ENCODE assay signal across 8 mouse cellular contexts in genomic region chr2:43555062-43555888, GRCm38 (mm10). TPM values are rescaled to one million over a fixed set of nuclear protein-coding genes. Genes with fewer than 3 reads are reported as not detected.
A peak's percentile ranks its signal among the peaks of the same experiment; 100 is the strongest.
DNase-seq lines count a peak whose midpoint lies in the region.

Gene Kynu (plus strand): TSS chr2:43555329.

- peak; percentile 3 for DNase-seq in adrenal gland, adult 2 months
- no peak for DNase-seq in adrenal gland, adult 8-10 months
- DNase-seq in embryo, embryonic 10 days (ENCODE audit: low spot score): peak; percentile 44
- DNase-seq in kidney, postnatal 10 days: peak; percentile 48
- peak; percentile 61 for DNase-seq in mesoderm, embryonic 11.5 days (ENCODE audit: low read depth, low spot score)
- DNase-seq in ovary, adult 18-20 months (ENCODE audit: low spot score): no peak
- DNase-seq in cerebellum, adult 8-10 months: no peak
- DNase-seq in urinary bladder, postnatal 4 days (ENCODE audit: low spot score in 2 of 2): no peak

RNA-seq across cellular contexts. Expression of gene Kynu, which starts in this region (rescaled TPM):
- under 1 TPM; 0.20 to 0.31 TPM for total RNA-seq in adrenal gland, adult 2 months (2021)
- polyA plus RNA-seq in adrenal gland, adult 2 months (2012; rRNA removed): not detected in 2 replicates
- total RNA-seq in adrenal gland, adult 8-10 months (2022): under 1 TPM in 3 of 4 experiments, not detected in 1; 0.24 to 0.46 (median 0.34) TPM

Comparison
In these comparisons a context has a peak if more than half of its experiments do, and no peak if none do; other contexts are left out.
1. Peak in DNase-seq in adrenal gland, adult 2 months; RNA of the gene not detected or under 1 TPM.
2. DNase-seq: peak in embryo, embryonic 10 days (single experiment), kidney, postnatal 10 days (single experiment) and mesoderm, embryonic 11.5 days (single experiment); none in adrenal gland, adult 8-10 months (single experiment), ovary, adult 18-20 months (single experiment), cerebellum, adult 8-10 months (single experiment) and urinary bladder, postnatal 4 days (0 of 2).